Mouse (Mus musculus) erythroblast, embryonic 14.5 days (primary cell): Measurements from ENCODE around the gene Kremen1.

Experiments
- GATA1 ChIP-seq: IDR thresholded peaks from 2 replicates; pipeline ENCODE4 v1.6.1; 2012; ENCODE audit warnings: low read length, inconsistent platforms, mixed read lengths
- TAL1 ChIP-seq: IDR thresholded peaks from 3 replicates; pipeline ENCODE4 v1.6.1; 2012; ENCODE audit warnings: low read length, inconsistent platforms, mixed read lengths

GRCm38 (mm10) chr11:5251112-5251511, 10.2 kb downstream of the Kremen1 start:
- TF ChIP-seq TAL1: no peak
- TF ChIP-seq GATA1: no peak
